Mouse (Mus musculus): Measurements from ENCODE around the gene Crygc.

GRCm38 (mm10) chr1:65051696-65052095, 21.8 kb downstream of the Crygc start:
- TF ChIP-seq POLR2A (IDR thresholded peaks at IDR 0.05; ENCODE audit: low read depth, low read length) (no peak), ETS1 (conservative IDR thresholded peaks at IDR 0.05; ENCODE audit: low read depth, low read length) (no peak), MAZ (IDR thresholded peaks at IDR 0.05; ENCODE audit: low read depth, low read length) (no peak), EP300 (IDR thresholded peaks at IDR 0.05; ENCODE audit: low read length) (no peak)
